Mouse (Mus musculus) kidney, embryonic 15.5 days (tissue): ENCODE measurements around the gene Olfr922. TPM values are rescaled to one million over a fixed set of nuclear protein-coding genes. Genes with fewer than 3 reads are reported as not detected.

Experiments used
- ATAC-seq: fragments of 200-750 bp; cut with Nextera tagmentation; replicated peaks from 2 replicates; pipeline ENCODE4 v1.8.0; 2017; ENCODE audit warnings: moderate TSS enrichment; ENCODE audit not compliant: low FRiP score
- H3K27ac ChIP-seq: fragments of 300-500 bp; sonication (generic); 2 replicates; pipeline ENCODE4 v1.5.1; 2015; ENCODE audit warnings: mild to moderate bottlenecking, inconsistent platforms
- H3K27me3 ChIP-seq: fragments of 300-500 bp; sonication (generic); 2 replicates; pipeline ENCODE4 v1.6.1; 2015; ENCODE audit warnings: inconsistent platforms
- H3K36me3 ChIP-seq: fragments of 300-500 bp; sonication (generic); 2 replicates; pipeline ENCODE4 v1.6.1; 2015; ENCODE audit warnings: inconsistent platforms
- H3K4me1 ChIP-seq: fragments of 300-500 bp; sonication (generic); 2 replicates; pipeline ENCODE4 v1.6.1; 2015; ENCODE audit warnings: inconsistent platforms
- H3K4me2 ChIP-seq: fragments of 300-500 bp; sonication (generic); 2 replicates; pipeline ENCODE4 v1.6.1; 2015; ENCODE audit warnings: moderate library complexity, mild to moderate bottlenecking, inconsistent platforms
- H3K4me3 ChIP-seq: fragments of 300-500 bp; sonication (generic); replicated peaks from 2 replicates; pipeline ENCODE4 v1.5.1; 2015; ENCODE audit warnings: mild to moderate bottlenecking, inconsistent platforms
- H3K9ac ChIP-seq: fragments of 300-500 bp; sonication (generic); 2 replicates; pipeline ENCODE4 v1.6.1; 2015; ENCODE audit warnings: mild to moderate bottlenecking, inconsistent platforms
- H3K9me3 ChIP-seq: fragments of 300-500 bp; sonication (generic); replicated peaks from 2 replicates; pipeline ENCODE4 v1.6.1; 2016; ENCODE audit warnings: inconsistent platforms
- WGBS: fragments of 180-500 bp; shearing (Covaris S2); methylation state at CpG from one replicate; pipeline ENCODE4 v1.1.7; 2015; ENCODE audit warnings: mixed read lengths; 5-methylcytosine and 5-hydroxymethylcytosine counted together
- polyA plus RNA-seq: library from polyadenylated mRNA; unstranded; fragments of >200 nt; fragmentation: Nextera tagmentation; extraction: Ambion mirVana; gene quantifications from 2 replicates; pipeline ENCODE4 v1.2.1, GENCODE M21; 2015

Gene Olfr922
- polyA plus RNA-seq = not detected in 2 replicates

- H3K4me2 ChIP-seq = no peak within 1 kb of the TSS
- H3K4me1 ChIP-seq = no peaks in the 10 kb centered on the region
- H3K27ac ChIP-seq = no peak within 1 kb of the TSS
- H3K9me3 ChIP-seq = no peaks in the 10 kb centered on the region
- H3K36me3 ChIP-seq = no peaks in the 10 kb centered on the region
- no peaks in the 10 kb centered on the region for H3K27me3 ChIP-seq
- no peak within 1 kb of the TSS for H3K4me3 ChIP-seq
- H3K9ac ChIP-seq = no peak within 1 kb of the TSS
- no peak for ATAC-seq
- 72% methylated on average over 2 of the region's 2 CpGs for WGBS
These were observed at the start of gene Olfr922 for GRCm38 (mm10) chr9:38814314-38814713. TSS of gene Olfr922 (plus strand) at chr9:38814614.

- H3K9me3 ChIP-seq = no peaks in the 10 kb centered on the region
- H3K9ac ChIP-seq = no peak within 1 kb of the TSS
- H3K4me2 ChIP-seq = no peak within 1 kb of the TSS
- ATAC-seq = no peak
- H3K36me3 ChIP-seq = no peaks in the 10 kb centered on the region
- no peak within 1 kb of the TSS for H3K4me3 ChIP-seq
- no peak within 1 kb of the TSS for H3K27ac ChIP-seq
- H3K4me1 ChIP-seq = no peaks in the 10 kb centered on the region
- no peaks in the 10 kb centered on the region for H3K27me3 ChIP-seq
These were observed 41.6 kb upstream of the Olfr922 start, which contains the start of gene Olfr921 for GRCm38 (mm10) chr9:38772768-38773167. TSS of gene Olfr921 (plus strand) at chr9:38773068.

DNA sequence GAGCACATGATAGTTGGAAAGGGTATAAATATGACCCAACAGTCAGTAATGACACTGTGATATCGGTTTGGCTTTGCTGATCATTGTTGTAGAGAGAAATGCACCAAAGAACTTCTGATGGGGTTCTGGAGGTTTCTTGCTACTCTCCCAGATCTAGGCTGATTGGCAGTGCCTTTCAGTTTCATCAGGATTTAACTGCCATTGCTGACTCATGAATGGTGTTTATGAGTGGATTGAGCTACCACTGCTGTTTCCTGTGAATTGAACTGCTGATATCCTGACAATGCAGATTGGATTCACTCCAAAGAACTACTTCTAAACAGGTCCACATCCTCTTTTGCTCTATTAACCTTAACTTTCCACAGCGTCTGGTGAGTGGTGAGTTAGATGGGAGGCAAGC, 21.7 kb upstream of the Olfr922 start:
- no peak for ATAC-seq
- no peaks in the 10 kb centered on the region for H3K9me3 ChIP-seq
- no peak overlapping the region for H3K27ac ChIP-seq
- no peak overlapping the region for H3K4me3 ChIP-seq
- no peaks in the 10 kb centered on the region for H3K4me1 ChIP-seq
- H3K36me3 ChIP-seq = no peaks in the 10 kb centered on the region
- no peak overlapping the region for H3K9ac ChIP-seq
- no peaks in the 10 kb centered on the region for H3K27me3 ChIP-seq
- H3K4me2 ChIP-seq = no peak overlapping the region
- WGBS = 79% methylated on average over 2 of the region's 2 CpGs

DNA sequence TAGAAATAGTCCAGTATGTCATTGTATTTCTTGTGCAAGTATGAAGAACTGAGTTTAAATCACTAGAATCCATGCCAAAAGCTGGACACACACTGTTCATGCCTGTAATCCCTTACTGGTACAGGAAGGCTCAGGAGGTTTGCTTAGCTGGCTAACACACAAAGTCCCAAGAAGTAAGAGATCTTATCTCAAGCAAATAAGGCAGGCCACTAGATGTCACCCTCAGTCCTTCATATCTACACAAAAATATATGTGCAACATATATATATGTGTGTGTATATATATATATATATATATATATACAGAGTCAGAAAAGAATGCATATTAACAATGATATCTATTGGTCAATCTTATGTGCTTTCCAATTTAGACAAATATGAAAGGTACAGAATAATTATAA, 8.7 kb upstream of the Olfr922 start:
- Histone ChIP-seq H3K4me1 (no peaks in the 10 kb centered on the region), H3K9me3 (no peaks in the 10 kb centered on the region), H3K4me2 (no peak overlapping the region), H3K27ac (no peak overlapping the region), H3K36me3 (no peaks in the 10 kb centered on the region), H3K27me3 (no peaks in the 10 kb centered on the region), H3K9ac (no peak overlapping the region), H3K4me3 (no peak overlapping the region)
- no peak for ATAC-seq

- WGBS = 88% methylated on average over 1 of the region's 1 CpGs
- no peaks in the 10 kb centered on the region for H3K27me3 ChIP-seq
- H3K4me1 ChIP-seq = no peaks in the 10 kb centered on the region
- H3K9ac ChIP-seq = no peak overlapping the region
- H3K9me3 ChIP-seq = no peaks in the 10 kb centered on the region
- no peak overlapping the region for H3K4me3 ChIP-seq
- no peak overlapping the region for H3K27ac ChIP-seq
- ATAC-seq = no peak
- H3K36me3 ChIP-seq = no peaks in the 10 kb centered on the region
- no peak overlapping the region for H3K4me2 ChIP-seq
These were observed 1.1 kb downstream of the Olfr922 start for GRCm38 (mm10) chr9:38815458-38815986.

DNA sequence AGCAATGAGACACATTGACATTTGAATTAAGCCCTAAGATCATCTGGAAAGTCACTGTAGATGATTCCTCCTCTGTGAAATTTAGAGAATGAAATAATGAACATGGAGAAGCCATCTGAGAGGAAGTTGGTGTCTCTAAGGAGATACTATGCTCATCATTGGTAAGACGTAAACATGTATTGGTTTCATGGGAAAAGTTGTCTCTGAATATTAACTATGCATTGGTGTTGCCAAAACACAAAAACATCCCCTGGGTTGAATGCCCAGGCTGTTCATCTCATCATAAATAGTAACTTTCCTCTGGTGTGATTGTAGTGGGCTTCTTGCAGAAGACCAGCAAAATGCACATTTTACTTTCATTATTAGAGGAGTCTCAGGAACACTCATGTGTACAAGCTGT, 11.8 kb downstream of the Olfr922 start, which contains the start of gene Olfr923:
TSS of gene Olfr923 (plus strand) at position 301 of the 400 bp plus-strand sequence.
- H3K27ac ChIP-seq = no peak within 1 kb of the TSS
- no peaks in the 10 kb centered on the region for H3K27me3 ChIP-seq
- H3K4me1 ChIP-seq = no peaks in the 10 kb centered on the region
- 87% methylated on average over 1 of the region's 1 CpGs for WGBS
- H3K4me3 ChIP-seq = no peak within 1 kb of the TSS
- no peaks in the 10 kb centered on the region for H3K9me3 ChIP-seq
- no peaks in the 10 kb centered on the region for H3K36me3 ChIP-seq
- no peak within 1 kb of the TSS for H3K9ac ChIP-seq
- no peak within 1 kb of the TSS for H3K4me2 ChIP-seq
- ATAC-seq = no peak

DNA sequence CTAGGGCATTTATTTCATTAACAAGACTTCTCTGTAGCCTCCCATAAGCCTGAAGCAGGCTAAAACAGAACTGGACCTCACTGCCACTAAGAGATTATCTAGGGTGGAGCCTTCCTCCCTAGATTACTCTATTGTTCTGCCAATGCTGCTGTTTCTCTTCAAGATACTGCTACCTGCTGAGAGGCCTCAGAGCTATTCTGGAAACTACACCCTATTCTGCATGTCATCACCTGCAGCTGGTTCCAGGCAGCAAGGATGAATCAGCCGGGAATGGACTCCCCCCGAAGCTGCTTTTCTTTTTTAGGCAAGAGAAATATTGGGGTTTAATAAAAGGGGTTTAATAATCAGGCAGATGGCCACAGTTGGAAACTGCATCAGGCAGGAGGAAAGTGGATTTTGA, 18.6 kb downstream of the Olfr922 start:
- no peak for ATAC-seq
- Histone ChIP-seq H3K27me3 (no peaks in the 10 kb centered on the region), H3K27ac (no peak overlapping the region), H3K4me1 (no peaks in the 10 kb centered on the region), H3K4me3 (no peak overlapping the region), H3K36me3 (no peaks in the 10 kb centered on the region), H3K9ac (no peak overlapping the region), H3K9me3 (no peaks in the 10 kb centered on the region), H3K4me2 (no peak overlapping the region)
- WGBS = 74% methylated on average over 2 of the region's 2 CpGs

GRCm38 (mm10) chr9:38844149-38844548, 29.7 kb downstream of the Olfr922 start, which contains the start of gene Olfr924:
TSS of gene Olfr924 (plus strand) at chr9:38844449.
- Histone ChIP-seq H3K4me1 (no peaks in the 10 kb centered on the region), H3K9me3 (no peaks in the 10 kb centered on the region), H3K9ac (no peak within 1 kb of the TSS), H3K36me3 (no peaks in the 10 kb centered on the region), H3K27me3 (no peaks in the 10 kb centered on the region), H3K4me2 (no peak within 1 kb of the TSS), H3K4me3 (no peak within 1 kb of the TSS), H3K27ac (no peak within 1 kb of the TSS)
- 100% methylated on average over 1 of the region's 1 CpGs for WGBS
- ATAC-seq = no peak

GRCm38 (mm10) chr9:38854760-38855159, 40.3 kb downstream of the Olfr922 start, which contains the start of gene Olfr26:
TSS of gene Olfr26 (plus strand) at chr9:38855060.
- Histone ChIP-seq H3K4me1 (no peaks in the 10 kb centered on the region), H3K27ac (no peak within 1 kb of the TSS), H3K9ac (no peak within 1 kb of the TSS), H3K4me3 (no peak within 1 kb of the TSS), H3K36me3 (no peaks in the 10 kb centered on the region), H3K9me3 (no peaks in the 10 kb centered on the region), H3K27me3 (no peaks in the 10 kb centered on the region), H3K4me2 (no peak within 1 kb of the TSS)
- ATAC-seq = no peak

Other genes starting within 250 kb of the Olfr922 start
- not detected in 2 replicates for gene Olfr912, start 234.4 kb upstream of the Olfr922 start, polyA plus RNA-seq
- gene Olfr913, start 221.9 kb upstream of the Olfr922 start, polyA plus RNA-seq = not detected in 2 replicates
- gene Olfr914, start 209.5 kb upstream of the Olfr922 start, polyA plus RNA-seq = not detected in 2 replicates
- not detected in 2 replicates for gene Olfr916, start 154.7 kb upstream of the Olfr922 start, polyA plus RNA-seq
- not detected in 2 replicates for gene Olfr917, start 148.8 kb upstream of the Olfr922 start, polyA plus RNA-seq
- gene Olfr918, start 140.0 kb upstream of the Olfr922 start, polyA plus RNA-seq = not detected in 2 replicates
- not detected in 2 replicates for gene Olfr919, start 110.9 kb upstream of the Olfr922 start, polyA plus RNA-seq
- 17.2 and 21.2 TPM in 2 replicates for gene Vwa5a, start 96.3 kb upstream of the Olfr922 start, polyA plus RNA-seq
- gene Olfr920, start 62.3 kb upstream of the Olfr922 start, polyA plus RNA-seq = 0.03 TPM in 1 of 2 replicates, not detected in the other
- not detected in 2 replicates for gene Olfr921, start 41.5 kb upstream of the Olfr922 start, polyA plus RNA-seq
- gene Olfr923, start 11.9 kb downstream of the Olfr922 start, polyA plus RNA-seq = not detected in 2 replicates
- not detected in 2 replicates for gene Olfr924, start 29.8 kb downstream of the Olfr922 start, polyA plus RNA-seq
- gene Olfr26, start 40.4 kb downstream of the Olfr922 start, polyA plus RNA-seq = not detected in 2 replicates
- not detected in 2 replicates for gene Olfr926, start 62.5 kb downstream of the Olfr922 start, polyA plus RNA-seq
- gene Olfr930, start 115.2 kb downstream of the Olfr922 start, polyA plus RNA-seq = not detected in 2 replicates
- not detected in 2 replicates for gene Olfr933, start 157.7 kb downstream of the Olfr922 start, polyA plus RNA-seq
- gene Olfr934, start 173.7 kb downstream of the Olfr922 start, polyA plus RNA-seq = not detected in 2 replicates
- not detected in 2 replicates for gene Olfr935, start 185.1 kb downstream of the Olfr922 start, polyA plus RNA-seq
- gene Olfr146, start 208.8 kb downstream of the Olfr922 start, polyA plus RNA-seq = not detected in 2 replicates